Mouse (Mus musculus) heart, postnatal 25 days (tissue): Measurements from ENCODE around the gene Cradd. TPM values are rescaled to one million over a fixed set of nuclear protein-coding genes. Genes with fewer than 3 reads are reported as not detected.

Experiments
- DNase-seq: peaks from one replicate; pipeline ENCODE4 v3.0.0; 2022; ENCODE audit warnings: low spot score
- intact Hi-C: fragments of 180-260 bp; cut with DNase I; formaldehyde crosslinking; loops from one replicate; pipeline ENCODE4 v1.15.1; 2025
- total RNA-seq, 2 experiments: library from RNA; stranded (reverse); gene quantifications; 2 replicates each; pipeline ENCODE4 v1.2.3; 2021

Cradd gene
- 1 to 10 TPM; 7.9 to 9.3 TPM for total RNA-seq

DNA sequence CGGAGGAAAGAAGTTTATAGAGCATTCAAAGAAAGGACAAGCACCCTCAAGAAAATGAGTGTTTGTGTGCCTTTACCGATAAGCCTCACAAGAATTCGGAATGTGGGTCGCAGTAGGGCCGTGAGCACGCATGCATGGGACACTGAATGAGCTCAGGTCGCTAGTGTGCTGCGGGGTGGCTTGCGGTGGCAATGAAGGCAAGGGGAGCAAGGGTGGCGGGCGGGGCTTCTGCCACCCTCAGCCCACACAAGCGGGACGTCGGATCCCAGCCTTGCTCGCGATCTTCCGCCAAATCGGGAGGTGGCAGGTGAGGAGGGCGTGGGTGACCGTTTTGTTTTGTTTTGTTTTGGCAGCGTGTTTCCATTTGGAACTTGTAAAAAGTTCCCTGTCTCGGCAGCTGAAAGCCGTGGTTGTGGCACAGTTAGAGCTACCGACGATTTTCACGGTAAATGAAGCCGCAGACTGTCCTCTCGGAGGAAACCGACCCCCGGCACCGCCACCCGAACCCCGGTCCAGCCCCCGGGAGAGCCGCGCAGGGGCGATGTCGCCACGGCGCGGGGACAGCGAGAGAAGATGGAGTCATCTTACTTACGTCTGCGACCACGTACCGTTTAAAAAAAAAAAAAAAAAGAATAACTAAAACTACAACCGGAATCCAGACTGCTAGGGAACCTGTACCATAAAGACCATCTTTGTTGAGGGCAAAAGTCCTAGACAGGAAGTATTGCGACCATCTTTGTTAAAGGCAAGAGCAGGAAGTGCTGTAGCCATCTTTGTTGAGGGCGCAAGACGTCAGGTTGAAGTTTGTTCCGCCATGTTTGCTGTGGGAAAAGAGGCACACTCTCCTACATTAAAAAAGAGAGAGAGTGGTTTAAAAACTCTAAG lies at the start of gene Cradd:
Cradd (minus strand) TSS at position 741 of the 885 bp plus-strand sequence.
- peak; percentile 73 for DNase-seq

DNA sequence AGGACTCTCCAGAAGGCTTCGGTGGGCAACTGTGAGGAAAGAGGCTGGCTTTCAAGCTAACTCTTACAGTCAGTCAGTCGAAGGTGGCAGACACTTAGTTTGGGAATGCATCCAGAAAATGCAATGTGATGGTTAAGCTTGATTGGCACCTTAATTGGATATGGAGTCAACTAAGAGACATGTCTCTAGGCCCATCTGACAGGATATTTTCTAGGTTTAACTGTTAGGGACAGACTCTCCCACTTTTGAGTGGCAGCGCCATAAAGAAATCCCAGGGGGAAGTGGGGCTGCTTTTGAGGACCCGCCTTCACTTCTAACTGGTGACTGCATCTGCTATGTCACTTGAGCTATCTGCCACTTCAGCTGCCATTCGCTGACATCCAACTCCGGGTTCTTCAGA lies 49.4 kb upstream of the Cradd start:
- DNase-seq, result no peak
- intact Hi-C loops, result no loop called here

More for the DNA sequence above, at the start of gene Cradd:
- intact Hi-C loops, result loop anchor here (1.0 to 5.0 kb wide), 5 partner anchors 57 to 333 kb away; no protein-coding TSS in a partner anchor

DNA sequence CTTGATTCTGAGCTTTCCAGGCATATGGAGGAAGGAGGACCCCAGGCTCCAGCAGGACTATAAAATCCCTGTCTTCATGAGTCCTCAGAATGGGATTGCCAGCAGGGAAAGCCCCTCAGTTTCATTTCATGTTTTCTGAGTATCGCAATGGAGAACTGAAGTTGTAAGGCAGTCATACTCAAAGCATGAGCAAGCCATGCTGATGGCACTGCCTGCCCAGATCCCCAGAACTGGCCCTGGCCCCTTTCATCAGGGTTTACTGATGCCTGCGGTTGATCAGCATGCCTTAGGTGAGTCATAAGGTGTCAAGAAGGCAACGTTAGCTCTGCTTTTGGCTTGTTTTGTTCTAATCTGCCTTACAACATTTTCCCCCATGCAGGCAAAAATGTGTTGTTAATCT lies 48.0 kb upstream of the Cradd start:
- intact Hi-C loops, result no loop called here
- no peak for DNase-seq

DNA sequence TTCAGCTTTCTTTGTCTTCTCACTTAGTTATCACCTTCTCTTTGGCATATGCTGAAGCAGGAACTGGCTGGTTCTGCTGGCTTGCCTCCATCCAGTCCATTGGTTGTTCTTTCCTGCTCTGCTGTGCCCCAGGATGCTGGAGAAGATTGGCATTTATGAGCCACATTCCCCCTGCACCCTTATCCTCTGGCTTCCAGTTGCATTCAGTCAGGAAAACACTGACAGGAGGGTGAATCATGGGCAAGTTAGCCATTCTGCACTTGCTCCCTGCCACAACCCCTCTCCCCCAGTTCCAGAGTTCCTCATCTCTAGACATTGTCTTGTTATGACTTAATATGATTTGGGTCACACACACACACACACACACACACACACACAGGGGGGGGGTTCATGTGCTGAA lies 45.3 kb upstream of the Cradd start:
- intact Hi-C loops, result no loop called here
- DNase-seq, result no peak

DNA sequence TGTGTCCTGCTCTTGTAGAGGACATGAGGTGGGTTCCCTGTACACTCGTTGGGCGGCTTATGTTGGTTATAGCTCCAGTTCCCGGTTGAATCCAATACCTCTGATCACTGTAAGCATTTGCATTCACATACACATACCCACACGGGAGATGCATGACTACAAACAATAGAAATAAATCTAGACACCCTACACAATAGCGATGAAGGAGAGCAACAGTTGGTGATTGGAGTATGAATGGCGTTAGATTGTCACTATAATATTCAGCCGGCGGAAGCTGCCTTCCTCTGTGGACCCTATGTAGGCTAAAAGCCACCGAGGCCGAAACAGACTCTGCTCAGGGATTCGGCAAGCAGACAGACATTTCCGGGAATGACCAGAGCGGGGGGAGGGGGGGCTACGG lies 44.2 kb upstream of the Cradd start:
- DNase-seq, result no peak
- intact Hi-C loops, result no loop called here

DNA sequence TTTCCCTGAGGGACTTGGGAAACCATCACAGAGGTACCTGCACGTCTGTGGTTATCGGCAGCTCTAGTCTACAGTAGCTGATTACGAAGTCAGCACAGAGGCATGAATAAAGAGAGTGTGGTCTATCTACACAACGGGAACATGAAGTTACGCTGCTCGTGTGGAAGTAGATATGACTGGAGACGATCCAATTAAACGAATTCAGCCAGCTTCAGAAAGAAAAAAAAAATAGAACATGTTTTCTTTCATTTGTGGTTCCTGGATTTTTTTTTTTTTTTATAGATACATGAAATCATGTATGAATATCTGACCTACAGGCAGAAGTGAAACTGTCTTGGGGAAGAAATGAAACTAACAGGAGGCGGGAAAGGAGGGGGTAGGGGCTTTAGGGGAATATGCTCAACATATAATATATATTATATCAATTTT lies 43.7 kb upstream of the Cradd start:
- intact Hi-C loops, result no loop called here
- DNase-seq, result no peak

DNA sequence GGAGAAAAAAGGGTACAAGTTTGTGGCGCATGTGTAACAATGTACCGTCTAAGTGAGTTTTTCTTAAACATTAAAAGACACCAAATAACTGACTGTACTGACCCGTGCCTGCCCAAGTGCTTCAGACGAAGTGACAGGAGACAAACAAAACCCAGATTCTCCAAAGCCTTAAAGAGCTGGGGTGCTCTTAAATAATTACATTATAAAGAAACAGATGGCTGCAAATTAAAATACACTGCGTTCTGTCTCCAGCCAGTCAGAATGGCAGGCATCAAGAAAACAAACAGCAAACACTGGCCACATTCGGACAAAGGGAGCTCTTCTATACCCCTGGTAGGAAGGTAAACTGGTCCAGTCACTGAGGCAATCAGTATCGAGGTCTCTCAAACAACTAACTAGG lies 43.3 kb upstream of the Cradd start:
- intact Hi-C loops, result no loop called here
- no peak for DNase-seq

DNA sequence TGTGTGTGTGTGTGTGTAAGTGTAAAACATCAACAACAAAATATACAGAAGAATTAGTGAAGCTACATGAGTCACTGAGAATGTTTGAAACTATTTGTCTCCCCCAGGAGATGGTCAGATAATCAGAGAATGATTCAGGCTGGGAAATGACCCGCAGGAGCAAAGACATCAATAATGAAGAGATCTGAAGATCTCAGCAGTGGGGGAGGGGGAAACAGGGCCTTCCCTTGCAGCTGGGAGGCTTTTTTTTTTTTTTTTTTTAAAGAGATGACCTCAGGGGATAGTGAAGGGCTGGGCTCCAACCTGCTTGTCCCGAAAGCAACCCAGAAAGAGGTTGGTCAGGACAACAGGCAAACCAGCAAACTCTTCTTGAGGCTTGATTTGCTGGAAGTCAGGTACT lies 38.4 kb upstream of the Cradd start:
- intact Hi-C loops, result no loop called here
- no peak for DNase-seq

DNA sequence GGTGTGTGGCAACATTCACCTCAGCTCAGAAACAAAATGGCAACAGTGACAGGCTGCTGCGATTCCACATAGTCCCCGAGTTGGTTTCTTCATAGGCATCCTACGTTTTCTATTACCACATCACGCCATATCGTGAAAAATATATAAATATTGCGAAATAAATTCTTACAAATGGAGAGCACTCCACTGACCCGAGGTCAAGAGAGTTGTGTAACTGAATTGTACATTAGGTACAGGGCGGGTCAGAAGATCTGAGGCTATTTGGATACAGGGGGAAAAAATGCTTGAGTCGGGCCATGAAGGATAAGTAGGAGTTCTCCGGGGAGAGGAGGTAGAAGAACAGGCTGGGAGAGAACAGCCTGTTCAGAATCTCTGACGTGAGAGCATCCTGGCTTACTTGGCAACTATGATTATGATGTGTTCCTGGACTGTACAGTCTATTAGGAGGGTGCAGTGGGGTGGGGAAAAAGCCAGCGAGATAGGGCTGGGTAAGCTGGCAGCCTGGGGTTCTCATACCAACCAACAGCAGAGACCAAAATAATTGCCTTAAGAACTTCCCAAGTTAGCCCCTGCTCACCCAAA lies 37.4 kb upstream of the Cradd start:
- peak; percentile 16 for DNase-seq
- intact Hi-C loops, result no loop called here

DNA sequence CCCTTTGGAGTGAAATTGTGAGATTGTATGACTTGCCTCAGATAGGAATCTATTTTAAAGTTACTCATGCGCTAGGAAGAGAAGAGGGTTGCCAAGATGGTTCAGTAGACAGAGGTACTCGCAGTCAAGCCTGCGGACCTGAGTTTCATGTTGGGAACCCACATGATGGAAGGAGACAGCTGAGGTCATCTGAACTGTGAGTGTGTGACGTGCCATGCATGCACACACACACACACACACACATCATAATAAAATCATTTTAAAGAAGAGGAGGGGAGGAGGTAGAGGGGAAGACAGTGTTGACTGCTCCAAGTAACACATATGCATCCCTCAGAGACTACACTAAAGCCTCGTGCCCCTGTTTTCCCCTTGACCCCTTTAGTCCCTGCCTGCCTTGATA lies 36.1 kb upstream of the Cradd start:
- intact Hi-C loops, result no loop called here
- DNase-seq, result no peak

DNA sequence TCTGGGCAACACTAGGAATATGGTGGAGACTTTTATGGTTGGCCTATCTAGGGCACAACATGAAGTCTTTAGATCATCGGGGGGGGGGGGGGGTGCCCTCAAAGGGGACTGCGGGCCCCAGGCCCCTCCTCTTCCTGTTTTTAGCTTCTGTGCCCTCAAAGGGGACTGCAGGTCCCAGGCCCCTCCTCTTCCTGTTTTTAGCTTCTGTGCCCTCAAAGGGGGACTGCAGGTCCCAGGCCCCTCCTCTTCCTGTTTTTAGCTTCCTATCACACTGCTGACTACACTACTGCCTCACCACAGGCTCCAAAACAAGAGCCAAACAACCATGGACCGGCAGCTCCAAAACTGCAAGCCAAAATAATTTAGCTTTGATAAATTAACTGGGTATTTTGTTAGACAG lies 33.8 kb upstream of the Cradd start:
- intact Hi-C loops, result no loop called here
- DNase-seq, result no peak

DNA sequence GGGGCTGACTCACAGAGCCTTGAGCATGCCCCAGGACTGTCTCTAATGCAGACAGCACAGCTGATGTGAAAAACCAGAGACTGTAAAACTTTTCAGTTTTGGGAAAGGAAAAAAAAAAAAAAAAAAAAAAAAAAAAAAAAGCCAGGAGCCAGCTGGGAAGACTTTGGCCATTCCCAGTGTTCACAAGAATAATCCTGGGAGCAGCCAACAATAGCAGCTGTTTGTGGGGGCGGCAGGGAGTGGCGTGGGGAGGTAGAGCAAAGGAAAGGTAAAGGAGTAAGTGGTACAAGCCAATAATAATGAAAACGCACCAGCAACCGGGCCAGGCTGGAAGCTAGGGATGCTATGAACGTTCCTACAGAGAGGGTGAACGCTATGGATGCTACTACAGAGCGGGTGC lies 32.8 kb upstream of the Cradd start:
- DNase-seq, result no peak

DNA sequence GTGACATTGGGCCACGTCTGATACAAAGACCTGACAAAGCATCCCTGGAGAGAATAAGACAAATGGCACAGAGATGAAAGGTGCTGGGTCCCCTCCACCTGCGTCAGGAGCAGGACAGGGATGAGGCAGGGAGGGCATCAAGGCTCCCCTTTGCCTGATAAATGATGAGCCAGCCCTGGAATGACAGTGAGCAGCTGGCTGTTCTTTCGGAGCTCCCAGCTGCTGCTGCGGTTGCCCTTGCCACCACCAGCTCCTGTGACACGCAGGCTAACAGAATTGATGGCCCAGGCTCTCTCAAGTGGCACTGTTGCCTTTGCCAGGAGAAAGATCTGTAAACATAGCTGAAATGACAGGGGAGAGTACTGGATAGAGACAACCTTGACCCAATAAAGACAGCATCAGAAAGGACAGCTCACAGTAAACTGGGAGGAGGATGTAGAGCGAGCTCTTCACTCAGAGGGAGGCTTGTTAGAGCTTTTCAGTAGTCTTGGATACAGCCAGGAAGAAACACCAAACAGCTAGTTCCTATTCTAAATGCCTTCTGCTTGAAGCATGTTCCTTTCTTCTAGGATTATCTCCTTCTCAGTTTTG lies 31.8 kb upstream of the Cradd start:
- intact Hi-C loops, result no loop called here
- DNase-seq, result no peak

More for the DNA sequence above, 32.8 kb upstream of the Cradd start:
- intact Hi-C loops, result no loop called here

DNA sequence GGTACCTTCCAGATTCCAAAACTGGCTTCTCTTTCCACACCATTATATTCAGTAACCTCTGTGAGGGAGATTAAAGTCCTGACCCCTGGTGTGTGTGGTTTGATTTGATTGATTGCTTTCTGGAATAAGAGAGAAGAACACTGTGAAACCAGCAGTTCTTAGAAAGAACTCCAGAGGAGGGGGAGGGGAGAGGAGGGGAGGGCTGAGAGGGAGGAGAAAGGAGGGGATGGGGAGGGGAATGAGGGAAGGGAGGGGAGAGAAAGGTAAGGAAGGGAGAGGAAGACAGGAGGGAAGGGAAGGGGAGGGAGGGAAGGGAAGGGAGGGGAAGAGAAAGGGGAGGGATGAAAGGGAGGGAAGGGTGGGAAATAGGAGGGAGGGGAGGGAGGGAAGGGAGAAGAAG lies 30.7 kb upstream of the Cradd start:
- no peak for DNase-seq
- intact Hi-C loops, result no loop called here

DNA sequence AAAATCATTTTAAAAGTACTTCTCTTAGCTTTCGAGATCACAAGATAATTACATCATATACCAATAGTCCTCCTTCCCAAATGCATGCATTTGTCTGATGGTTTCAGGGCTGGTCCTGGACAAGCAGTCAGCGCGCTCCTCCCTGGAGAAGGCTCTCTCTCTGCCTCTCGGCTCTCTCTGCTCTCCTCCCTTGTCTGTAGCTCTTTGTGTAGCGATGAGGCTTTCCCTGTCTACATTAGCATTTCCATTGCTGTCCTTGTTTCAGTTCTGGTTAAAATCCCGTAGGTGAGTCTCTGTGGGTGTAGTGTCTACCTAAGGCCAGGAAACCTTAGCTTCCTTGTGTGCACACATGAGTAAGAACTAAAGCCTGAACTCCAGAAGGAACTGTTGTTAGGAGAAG lies 30.1 kb upstream of the Cradd start:
- intact Hi-C loops, result no loop called here
- DNase-seq, result no peak

DNA sequence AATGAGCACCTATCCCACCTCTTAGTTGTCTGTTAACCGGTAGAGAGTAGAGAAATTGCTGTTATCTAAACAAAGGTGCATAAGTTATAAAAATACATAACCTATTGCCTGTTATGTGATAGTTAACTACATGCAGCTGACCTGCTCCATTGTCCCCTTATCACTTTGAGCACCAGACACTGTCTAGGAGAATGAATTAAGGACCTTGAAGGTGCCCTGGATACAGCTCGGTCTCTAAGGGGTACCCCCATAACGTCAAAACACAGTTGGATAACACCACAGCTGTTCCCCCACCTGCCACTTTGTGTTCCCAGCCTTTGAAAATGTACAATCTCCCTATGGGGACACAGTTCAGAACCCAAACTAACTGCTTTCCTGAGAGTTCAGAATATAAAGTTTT lies 24.5 kb upstream of the Cradd start:
- no peak for DNase-seq
- intact Hi-C loops, result no loop called here

DNA sequence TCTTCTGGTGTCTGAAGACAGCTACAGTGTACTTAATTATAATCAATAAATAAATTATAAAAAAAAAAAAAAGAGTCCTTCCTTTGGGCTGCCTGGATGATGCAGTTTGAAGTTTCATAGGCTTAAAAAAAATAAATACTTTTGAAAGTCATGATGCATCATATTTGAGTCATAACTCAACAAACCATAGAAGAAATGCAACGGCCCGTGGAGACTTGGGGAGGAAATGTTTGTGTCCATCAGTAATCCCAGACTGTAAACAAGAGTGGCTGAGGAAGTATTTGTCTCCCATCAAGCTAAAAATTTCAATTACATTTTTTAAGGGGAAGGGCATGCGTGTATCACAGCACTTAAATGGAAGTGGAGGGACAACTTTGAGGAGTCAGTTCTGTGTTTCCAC lies 23.8 kb upstream of the Cradd start:
- no peak for DNase-seq
- intact Hi-C loops, result no loop called here

DNA sequence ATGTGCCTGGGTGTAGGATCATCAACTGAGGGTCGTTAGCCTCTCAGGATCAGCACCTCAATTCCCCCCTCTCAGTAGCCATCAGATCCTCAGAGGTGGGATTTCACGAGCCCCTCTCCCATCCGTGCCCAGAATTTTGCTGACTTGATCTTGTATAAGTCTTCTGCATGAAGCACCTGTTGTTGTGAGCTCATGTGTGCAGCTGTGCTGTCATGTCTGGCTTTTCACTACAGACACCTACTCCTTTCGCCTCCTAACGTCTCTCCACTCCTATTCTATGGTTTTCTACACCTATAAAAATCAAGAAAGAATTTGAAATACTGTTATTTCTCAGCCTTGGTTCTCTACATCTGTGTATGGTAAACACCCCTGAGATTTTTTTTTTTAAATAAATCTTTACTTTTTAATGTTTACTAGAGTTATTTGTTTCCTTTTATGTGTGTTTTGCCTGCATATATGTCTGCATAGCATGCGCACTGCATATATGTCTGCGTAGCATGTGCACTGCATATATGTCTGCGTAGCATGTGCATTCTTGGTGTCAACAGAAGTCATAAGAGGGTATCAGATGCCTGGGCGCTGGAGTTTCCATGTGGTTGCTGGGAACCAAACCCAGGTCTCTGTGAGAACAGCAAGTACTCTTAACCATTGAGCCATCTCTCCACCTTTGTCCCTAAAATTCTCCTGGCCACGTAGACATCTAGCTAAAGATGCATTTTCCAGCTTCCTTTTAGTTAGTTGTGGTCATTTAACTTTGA lies 19.1 kb upstream of the Cradd start:
- no peak for DNase-seq
- intact Hi-C loops, result no loop called here

DNA sequence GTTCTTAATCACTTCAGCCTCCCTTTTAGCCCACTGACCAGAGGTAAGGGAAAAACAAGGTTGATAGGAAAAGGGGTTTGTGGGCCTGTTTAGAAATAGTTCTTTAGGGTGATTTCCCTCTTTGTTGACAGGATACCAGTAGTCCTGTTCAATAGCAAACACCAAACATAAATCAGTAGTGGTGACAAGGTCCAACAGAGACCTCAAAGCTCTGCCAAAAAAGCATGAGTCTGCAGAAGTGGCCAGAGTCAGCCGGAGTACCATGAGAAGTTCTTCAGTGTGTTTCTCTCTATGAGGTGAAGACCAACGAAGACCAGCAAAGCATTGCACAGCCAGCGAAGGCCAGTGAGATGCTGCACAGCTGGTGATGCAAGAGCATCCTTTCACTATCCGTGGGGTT lies 16.7 kb upstream of the Cradd start:
- intact Hi-C loops, result no loop called here
- no peak for DNase-seq

DNA sequence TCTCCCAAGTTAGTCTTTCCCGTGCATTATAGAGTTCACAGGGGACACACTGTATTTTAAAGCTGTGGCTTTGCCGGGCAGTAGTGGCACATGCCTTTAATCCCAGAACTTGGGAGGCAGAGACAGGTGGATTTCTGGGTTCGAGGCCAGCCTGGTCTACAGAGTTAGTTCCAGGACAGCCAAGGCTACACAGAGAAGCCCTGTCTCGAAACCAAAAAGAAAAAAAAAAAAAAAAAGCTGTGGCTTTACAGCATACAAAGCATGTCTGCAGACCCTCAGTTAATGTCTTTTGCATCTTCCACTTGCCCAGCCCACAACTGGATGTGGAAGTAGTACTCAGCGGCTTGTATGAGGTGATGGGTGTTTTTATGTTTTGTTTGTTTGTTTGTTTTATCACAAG lies 13.7 kb upstream of the Cradd start:
- no peak for DNase-seq
- intact Hi-C loops, result loop anchor here (2.0 kb wide), 1 partner anchor 51 kb away; no protein-coding TSS in a partner anchor
